Comparison of ENCODE assay signal across 8 mouse cellular contexts in genomic region chr5:34550251-34550650, GRCm38 (mm10). TPM values are rescaled to one million over a fixed set of nuclear protein-coding genes. Genes with fewer than 3 reads are reported as not detected.
DNase-seq lines count a peak whose midpoint lies in the region; ATAC-seq and TF ChIP-seq lines count a peak whose summit lies in the region.

No protein-coding gene starts in this region.

- intact Hi-C loops in heart, postnatal 10 days (cut with DNase I) = no loop called here

- H3K9me3 ChIP-seq in heart, embryonic 14.5 days (ENCODE audit: control insufficient read depth, low read length) = no peaks in the 10 kb centered on the region
- H3K9me3 ChIP-seq in hindbrain, embryonic 13.5 days = no peaks in the 10 kb centered on the region
- no peaks in the 10 kb centered on the region for H3K9me3 ChIP-seq in midbrain, embryonic 13.5 days

- peaks cover 10 to 11% of the 10 kb centered on the region in 2 experiments for H3K4me1 ChIP-seq in heart, embryonic 14.5 days (ENCODE audit: control insufficient read depth in 2 of 2, insufficient read depth in 2 of 2, low read length in 2 of 2)
- H3K4me1 ChIP-seq in bone marrow, adult 2 months (ENCODE audit: control insufficient read depth, insufficient read depth, low read length) = peaks cover 5% of the 10 kb centered on the region
- H3K4me1 ChIP-seq in hindbrain, embryonic 13.5 days (replicated peaks) = peaks cover 35% of the 10 kb centered on the region
- peaks cover 26% of the 10 kb centered on the region for H3K4me1 ChIP-seq in midbrain, embryonic 13.5 days (replicated peaks)

- H3K9ac ChIP-seq in heart, embryonic 14.5 days (ENCODE audit: low read length) = peak overlapping the region; percentile 91
- H3K9ac ChIP-seq in hindbrain, embryonic 13.5 days = peak overlapping the region; percentile 95
- peak overlapping the region; percentile 95 for H3K9ac ChIP-seq in midbrain, embryonic 13.5 days (replicated peaks)

- WGBS in heart, embryonic 14.5 days = 43% methylated on average over 6 of the region's 6 CpGs
- 18% methylated on average over 6 of the region's 6 CpGs for WGBS in bone marrow, adult 2 months
- WGBS in hindbrain, embryonic 13.5 days = 12% methylated on average over 6 of the region's 6 CpGs
- 25% methylated on average over 6 of the region's 6 CpGs for WGBS in midbrain, embryonic 13.5 days

- peak overlapping the region; percentile 80 to 85 for H3K4me3 ChIP-seq in heart, embryonic 14.5 days (ENCODE audit: control insufficient read depth in 1 of 2, insufficient read depth in 1 of 2, low read depth in 1 of 2, low read length in 2 of 2)
- H3K4me3 ChIP-seq in bone marrow, adult 2 months (replicated peaks; ENCODE audit: control insufficient read depth, low read depth, low read length) = peak overlapping the region; percentile 56
- H3K4me3 ChIP-seq in hindbrain, embryonic 13.5 days = peak overlapping the region; percentile 68
- H3K4me3 ChIP-seq in midbrain, embryonic 13.5 days (replicated peaks) = peak overlapping the region; percentile 81

- H3K27ac ChIP-seq in heart, embryonic 14.5 days (replicated peaks in 1 of 2; ENCODE audit: control insufficient read depth in 1 of 2, insufficient read depth in 1 of 2, low read depth in 2 of 2, low read length in 2 of 2) = no peak overlapping the region
- H3K27ac ChIP-seq in bone marrow, adult 2 months (ENCODE audit: control insufficient read depth, insufficient read depth, low read depth, low read length, poor library complexity) = no peak overlapping the region
- peak overlapping the region; percentile 83 for H3K27ac ChIP-seq in hindbrain, embryonic 13.5 days
- H3K27ac ChIP-seq in midbrain, embryonic 13.5 days = peak overlapping the region; percentile 84; the same call in 1 of the 2 replicates

- peaks cover 32% of the 10 kb centered on the region for H3K36me3 ChIP-seq in heart, embryonic 14.5 days (ENCODE audit: control insufficient read depth, insufficient read depth, low read length)
- peaks cover 31% of the 10 kb centered on the region for H3K36me3 ChIP-seq in hindbrain, embryonic 13.5 days
- peaks cover 27% of the 10 kb centered on the region for H3K36me3 ChIP-seq in midbrain, embryonic 13.5 days

- no peak for ATAC-seq in heart, embryonic 14.5 days (ENCODE audit: insufficient number of reproducible peaks, insufficient read depth, low FRiP score, low read depth)
- ATAC-seq in hindbrain, embryonic 13.5 days (ENCODE audit: low FRiP score) = peak; percentile 19; the same call in 1 of the 2 replicates
- peak; percentile 15; the same call in 1 of the 2 replicates for ATAC-seq in midbrain, embryonic 13.5 days

- H3K4me2 ChIP-seq in heart, embryonic 14.5 days (ENCODE audit: low read length) = peak overlapping the region; percentile 76
- peak overlapping the region; percentile 76 for H3K4me2 ChIP-seq in hindbrain, embryonic 13.5 days
- peak overlapping the region; percentile 59 for H3K4me2 ChIP-seq in midbrain, embryonic 13.5 days (replicated peaks)

- H3K27me3 ChIP-seq in heart, embryonic 14.5 days (ENCODE audit: control insufficient read depth, insufficient read depth, low read length) = no peaks in the 10 kb centered on the region
- H3K27me3 ChIP-seq in hindbrain, embryonic 13.5 days = no peaks in the 10 kb centered on the region
- no peaks in the 10 kb centered on the region for H3K27me3 ChIP-seq in midbrain, embryonic 13.5 days

- TF ChIP-seq CTCF in bone marrow, adult 2 months (IDR thresholded peaks at IDR 0.05; ENCODE audit: control insufficient read depth, insufficient read depth, low read length) = no peak

- no peak for TF ChIP-seq POLR2A in bone marrow, adult 2 months (IDR thresholded peaks at IDR 0.05; ENCODE audit: borderline replicate concordance, control insufficient read depth, low read depth, low read length)

- DNase-seq in heart, postnatal 10 days = no peak
- DNase-seq in adrenal gland, postnatal 36 days = no peak
- DNase-seq in adrenal gland, adult 2 months = no peak
- DNase-seq in thymus, postnatal 0 days (ENCODE audit: low spot score) = no peak

RNA-seq across cellular contexts. Expression of gene Add1, which starts 23.2 kb away (rescaled TPM):
- polyA plus RNA-seq in heart, embryonic 14.5 days (2014; fragmentation: Nextera tagmentation; extraction: Ambion mirVana) = 151 and 164 TPM in 2 replicates
- 100 to 1,000 TPM; 187 to 196 TPM for total RNA-seq in heart, postnatal 10 days (2021)
- polyA plus RNA-seq in bone marrow, adult 2 months (2011; ENCODE audit: insufficient read depth, insufficient read length, low replicate concordance, missing spikeins) = 160 and 163 TPM in 2 replicates
- polyA plus RNA-seq in hindbrain, embryonic 13.5 days (2015; fragmentation: Nextera tagmentation; extraction: Ambion mirVana) = 206 and 216 TPM in 2 replicates
- polyA plus RNA-seq in midbrain, embryonic 13.5 days (2015; fragmentation: Nextera tagmentation; extraction: Ambion mirVana) = 204 and 205 TPM in 2 replicates
- 100 to 1,000 TPM; 141 to 156 TPM for total RNA-seq in adrenal gland, postnatal 36 days (2021)
- total RNA-seq in adrenal gland, adult 2 months (2021) = 100 to 1,000 TPM; 160 to 168 TPM
- 123 and 134 TPM in 2 replicates for polyA plus RNA-seq in adrenal gland, adult 2 months (2012; rRNA removed)
- 117 TPM in 2 replicates for polyA plus RNA-seq in thymus, postnatal 0 days (2015; fragmentation: Nextera tagmentation; extraction: Ambion mirVana)

RNA-seq across cellular contexts. Expression of gene Sh3bp2, which starts 24.6 kb away (rescaled TPM):
- polyA plus RNA-seq in heart, embryonic 14.5 days (2014; fragmentation: Nextera tagmentation; extraction: Ambion mirVana) = 3.5 and 6.8 TPM in 2 replicates
- 1 to 10 TPM; 3.6 to 6.7 TPM for total RNA-seq in heart, postnatal 10 days (2021)
- polyA plus RNA-seq in bone marrow, adult 2 months (2011; ENCODE audit: insufficient read depth, insufficient read length, low replicate concordance, missing spikeins) = 15.0 and 29.7 TPM in 2 replicates
- 17.1 and 20.9 TPM in 2 replicates for polyA plus RNA-seq in hindbrain, embryonic 13.5 days (2015; fragmentation: Nextera tagmentation; extraction: Ambion mirVana)
- polyA plus RNA-seq in midbrain, embryonic 13.5 days (2015; fragmentation: Nextera tagmentation; extraction: Ambion mirVana) = 18.3 and 30.8 TPM in 2 replicates
- total RNA-seq in adrenal gland, postnatal 36 days (2021) = 10 to 100 TPM; 15.4 to 17.3 TPM
- total RNA-seq in adrenal gland, adult 2 months (2021) = 10 to 100 TPM; 15.5 to 31.7 TPM
- polyA plus RNA-seq in adrenal gland, adult 2 months (2012; rRNA removed) = 14.7 and 15.9 TPM in 2 replicates
- 10.5 and 16.2 TPM in 2 replicates for polyA plus RNA-seq in thymus, postnatal 0 days (2015; fragmentation: Nextera tagmentation; extraction: Ambion mirVana)

RNA-seq across cellular contexts. Expression of gene Tnip2, which starts 36.5 kb away (rescaled TPM):
- 17.0 and 19.9 TPM in 2 replicates for polyA plus RNA-seq in heart, embryonic 14.5 days (2014; fragmentation: Nextera tagmentation; extraction: Ambion mirVana)
- total RNA-seq in heart, postnatal 10 days (2021) = 1 to 10 TPM; 7.8 to 9.1 TPM
- polyA plus RNA-seq in bone marrow, adult 2 months (2011; ENCODE audit: insufficient read depth, insufficient read length, low replicate concordance, missing spikeins) = 4.6 and 15.1 TPM in 2 replicates
- polyA plus RNA-seq in hindbrain, embryonic 13.5 days (2015; fragmentation: Nextera tagmentation; extraction: Ambion mirVana) = 10.3 and 10.7 TPM in 2 replicates
- polyA plus RNA-seq in midbrain, embryonic 13.5 days (2015; fragmentation: Nextera tagmentation; extraction: Ambion mirVana) = 6.9 and 7.3 TPM in 2 replicates
- 10 to 100 TPM; 15.0 to 16.8 TPM for total RNA-seq in adrenal gland, postnatal 36 days (2021)
- 10 to 100 TPM; 12.8 to 14.8 TPM for total RNA-seq in adrenal gland, adult 2 months (2021)
- polyA plus RNA-seq in adrenal gland, adult 2 months (2012; rRNA removed) = 55.1 and 55.3 TPM in 2 replicates
- 11.8 and 17.9 TPM in 2 replicates for polyA plus RNA-seq in thymus, postnatal 0 days (2015; fragmentation: Nextera tagmentation; extraction: Ambion mirVana)

Comparison
In these comparisons a context has a peak if more than half of its experiments do, and no peak if none do; other contexts are left out.
1. H3K27ac ChIP-seq: peak in hindbrain, embryonic 13.5 days (single experiment) and midbrain, embryonic 13.5 days (single experiment); none in heart, embryonic 14.5 days (0 of 2) and bone marrow, adult 2 months (single experiment).
2. Peak in every context shown above with its lines, with median percentiles within 50 percentile points of each other: H3K4me2 ChIP-seq, H3K4me3 ChIP-seq and H3K9ac ChIP-seq.